Mouse (Mus musculus): ENCODE measurements at regions not wholly inside any gene's neighbourhood (a gene's known extent, or its start where the extent isn't known, plus 50 kb on each side); places are given as distances from the start of the nearest gene placed in this dataset.
A peak's percentile ranks its signal among the peaks of the same experiment; 100 is the strongest.

- DNase-seq (ENCODE audit: low read depth, low spot score), result no peak
Measured at GRCm38 (mm10) chr1:19290098-19290497, 81.4 kb downstream of the Tfap2b start.

- no peak for DNase-seq (ENCODE audit: low read depth, low spot score)
Measured at GRCm38 (mm10) chr1:19321598-19321997, 112.9 kb downstream of the Tfap2b start.

- DNase-seq (ENCODE audit: low read depth, low spot score), result no peak
Measured at GRCm38 (mm10) chr1:19336062-19336461, 127.3 kb downstream of the Tfap2b start.

GRCm38 (mm10) chr1:19337207-19337606 lies 128.5 kb downstream of the Tfap2b start:
- DNase-seq (ENCODE audit: low read depth, low spot score), result no peak

GRCm38 (mm10) chr1:19344445-19344844 lies 135.7 kb downstream of the Tfap2b start:
- DNase-seq (ENCODE audit: low read depth, low spot score), result no peak

- no peak for DNase-seq (ENCODE audit: low read depth, low spot score)
Measured at GRCm38 (mm10) chr1:19350495-19350894, 141.8 kb downstream of the Tfap2b start.

GRCm38 (mm10) chr1:19384856-19385255 lies 176.1 kb downstream of the Tfap2b start:
- DNase-seq (ENCODE audit: low read depth, low spot score), result no peak

- no peak for DNase-seq (ENCODE audit: low read depth, low spot score)
Measured at GRCm38 (mm10) chr1:19388864-19389505, 180.3 kb downstream of the Tfap2b start.

GRCm38 (mm10) chr1:19407556-19407955 lies 198.8 kb downstream of the Tfap2b start:
- no peak for DNase-seq (ENCODE audit: low read depth, low spot score)

GRCm38 (mm10) chr1:19412345-19412744 lies 203.6 kb downstream of the Tfap2b start:
- DNase-seq (ENCODE audit: low read depth, low spot score), result no peak

GRCm38 (mm10) chr1:19421116-19421515 lies 212.4 kb downstream of the Tfap2b start:
- no peak for DNase-seq (ENCODE audit: low read depth, low spot score)

- no peak for DNase-seq (ENCODE audit: low read depth, low spot score)
Measured at GRCm38 (mm10) chr1:19450786-19451185, 242.1 kb downstream of the Tfap2b start.

- DNase-seq (ENCODE audit: low read depth, low spot score), result peak; percentile 48
Measured at GRCm38 (mm10) chr1:19458646-19459441, 250.1 kb downstream of the Tfap2b start.

- DNase-seq (ENCODE audit: low read depth, low spot score), result peak; percentile 2
Measured at GRCm38 (mm10) chr1:19459876-19460275, 251.2 kb downstream of the Tfap2b start.

GRCm38 (mm10) chr1:19473561-19473960 lies 264.8 kb downstream of the Tfap2b start:
- no peak for DNase-seq (ENCODE audit: low read depth, low spot score)

All from mesoderm, embryonic 11.5 days (tissue).